Mouse (Mus musculus) forebrain, postnatal 0 days (tissue): Measurements from ENCODE around the gene Ak2. TPM values are rescaled to one million over a fixed set of nuclear protein-coding genes. Genes with fewer than 3 reads are reported as not detected.
A peak's percentile ranks its signal among the peaks of the same experiment; 100 is the strongest.

Experiments used
- ATAC-seq: fragments of 200-750 bp; cut with Nextera tagmentation; 2 replicates; pipeline ENCODE4 v1.8.0; 2017; ENCODE audit warnings: mild to moderate bottlenecking, moderate library complexity
- DNase-seq: peaks from one replicate; pipeline ENCODE4 v3.0.0-alpha.2; 2015
- H3K27ac ChIP-seq: fragments of 300-500 bp; sonication (generic); 2 replicates; pipeline ENCODE4 v1.5.1; 2014; ENCODE audit warnings: low read depth, mild to moderate bottlenecking, antibody characterized with exemption, low read length, moderate library complexity, mixed read lengths
- H3K27me3 ChIP-seq: fragments of 300-500 bp; sonication (generic); 2 replicates; pipeline ENCODE4 v1.6.1; 2014; ENCODE audit warnings: mild to moderate bottlenecking, low read length, mixed read lengths; ENCODE audit not compliant: insufficient read depth
- H3K36me3 ChIP-seq: fragments of 300-500 bp; sonication (generic); 2 replicates; pipeline ENCODE4 v1.6.1; 2014; ENCODE audit warnings: mild to moderate bottlenecking, moderate library complexity; ENCODE audit not compliant: insufficient read depth
- H3K4me1 ChIP-seq: fragments of 300-500 bp; sonication (generic); 2 replicates; pipeline ENCODE4 v1.6.1; 2014; ENCODE audit warnings: antibody characterized with exemption; ENCODE audit not compliant: insufficient read depth
- H3K4me2 ChIP-seq: fragments of 300-500 bp; sonication (generic); 2 replicates; pipeline ENCODE4 v1.6.1; 2014; ENCODE audit warnings: low read depth, mild to moderate bottlenecking, moderate library complexity
- H3K4me3 ChIP-seq: fragments of 300-500 bp; sonication (generic); 2 replicates; pipeline ENCODE4 v1.5.1; 2014; ENCODE audit warnings: low read depth, low read length, mixed read lengths
- H3K9ac ChIP-seq: fragments of 300-500 bp; sonication (generic); 2 replicates; pipeline ENCODE4 v1.6.1; 2014; ENCODE audit warnings: mild to moderate bottlenecking
- H3K9me3 ChIP-seq: fragments of 300-500 bp; sonication (generic); 2 replicates; pipeline ENCODE4 v1.6.1; 2016; ENCODE audit warnings: low read length
- CTCF ChIP-seq: sonication (generic); IDR thresholded peaks from 2 replicates; pipeline ENCODE4 v1.5.1; 2016; ENCODE audit warnings: antibody characterized with exemption, control low read depth, low read depth
- WGBS: fragments of 180-500 bp; shearing (Covaris S2); extraction: QIAGEN DNeasy Blood & Tissue Kit; methylation state at CpG from one replicate; pipeline ENCODE4 v1.1.7; 2014; 5-methylcytosine and 5-hydroxymethylcytosine counted together
- polyA plus RNA-seq: library from polyadenylated mRNA; unstranded; fragments of >200 nt; fragmentation: Nextera tagmentation; extraction: Ambion mirVana; gene quantifications from 2 replicates; pipeline ENCODE4 v1.2.1, GENCODE M21; 2015
- total RNA-seq: library from RNA; depleted of rRNA; stranded (reverse); fragments of >200 nt; gene quantifications from 2 replicates; pipeline ENCODE4 v1.2.3, GENCODE M21; 2014

Ak2 gene
- total and polyA plus RNA-seq, 2 experiments from 2014 or later: 30.8 to 64.2 TPM

DNA sequence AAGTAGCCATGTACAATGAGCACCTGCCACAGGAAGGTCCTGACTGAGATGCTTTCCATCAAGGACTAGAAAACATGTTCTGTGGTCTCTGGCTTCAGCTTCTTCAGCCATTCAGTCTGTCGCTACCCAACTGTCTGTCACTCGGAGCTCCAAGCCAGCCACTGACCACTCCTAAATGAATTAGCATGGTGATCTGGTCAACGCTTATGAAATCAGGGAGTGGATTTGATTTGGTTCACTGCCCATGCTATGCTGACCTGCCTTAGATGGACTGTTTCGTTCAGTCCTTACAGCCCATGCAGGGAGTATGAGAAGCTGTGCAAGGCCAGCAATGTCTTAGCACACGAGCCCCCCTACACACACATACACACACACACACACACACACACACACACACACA is 37.9 kb upstream of the Ak2 start:
- Histone ChIP-seq H3K27ac (no peak overlapping the region), H3K4me2 (no peak overlapping the region), H3K9me3 (no peaks in the 10 kb centered on the region), H3K27me3 (no peaks in the 10 kb centered on the region), H3K4me3 (no peak overlapping the region), H3K9ac (no peak overlapping the region), H3K4me1 (0 out of 2 replicates have a peak, but pooled peaks cover 4% of the 10 kb centered on the region), H3K36me3 (no peaks in the 10 kb centered on the region)
- WGBS: 90% methylated on average over 5 of the region's 5 CpGs
- TF ChIP-seq CTCF: no peak
- no peak for DNase-seq
- no peak for ATAC-seq

DNA sequence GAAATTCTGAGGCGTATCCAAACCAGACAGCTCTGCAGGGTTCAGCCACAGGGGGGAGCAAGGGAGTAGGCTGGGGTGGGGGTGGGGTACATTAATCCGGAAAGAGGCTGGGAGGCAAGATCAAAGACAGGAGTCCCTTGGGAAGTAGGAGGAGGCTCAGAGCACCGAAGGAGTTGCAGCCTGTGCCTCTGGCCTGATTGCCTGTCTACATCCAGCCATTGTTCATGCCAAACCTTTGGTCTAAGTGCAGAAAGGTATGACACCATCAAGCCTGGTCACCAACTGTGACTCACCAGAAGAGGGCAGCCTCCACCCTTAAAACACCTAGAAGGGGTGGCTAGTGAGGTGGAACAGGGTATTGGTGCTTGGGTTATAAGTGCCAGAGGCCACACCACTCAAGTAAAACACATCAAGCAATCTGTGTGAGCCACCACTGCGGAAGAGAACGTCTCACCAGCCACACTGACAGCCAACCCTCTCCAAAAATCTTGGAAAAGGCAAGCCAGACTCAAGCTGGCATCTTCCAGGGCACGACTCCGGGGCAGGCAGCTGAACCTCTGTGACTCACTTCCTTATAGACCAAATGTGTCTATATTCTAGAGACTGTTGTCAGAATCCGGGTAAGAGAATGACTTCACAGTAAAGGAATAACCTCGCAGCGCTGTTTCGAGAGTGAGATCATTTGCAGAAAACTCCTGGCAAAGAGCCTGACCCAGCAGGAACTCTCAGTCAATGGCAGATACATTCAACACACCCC is 34.4 kb upstream of the Ak2 start:
- DNase-seq (peak; percentile 73), ATAC-seq (peak; percentile 47)
- Histone ChIP-seq H3K4me2 (no peak overlapping the region), H3K27me3 (no peaks in the 10 kb centered on the region), H3K9me3 (no peaks in the 10 kb centered on the region), H3K9ac (no peak overlapping the region), H3K27ac (no peak overlapping the region), H3K4me1 (0 out of 2 replicates have a peak, but pooled peaks cover 4% of the 10 kb centered on the region), H3K36me3 (no peaks in the 10 kb centered on the region), H3K4me3 (no peak overlapping the region)
- WGBS: 26% methylated on average over 11 of the region's 11 CpGs
- peak; percentile 71 for TF ChIP-seq CTCF

DNA sequence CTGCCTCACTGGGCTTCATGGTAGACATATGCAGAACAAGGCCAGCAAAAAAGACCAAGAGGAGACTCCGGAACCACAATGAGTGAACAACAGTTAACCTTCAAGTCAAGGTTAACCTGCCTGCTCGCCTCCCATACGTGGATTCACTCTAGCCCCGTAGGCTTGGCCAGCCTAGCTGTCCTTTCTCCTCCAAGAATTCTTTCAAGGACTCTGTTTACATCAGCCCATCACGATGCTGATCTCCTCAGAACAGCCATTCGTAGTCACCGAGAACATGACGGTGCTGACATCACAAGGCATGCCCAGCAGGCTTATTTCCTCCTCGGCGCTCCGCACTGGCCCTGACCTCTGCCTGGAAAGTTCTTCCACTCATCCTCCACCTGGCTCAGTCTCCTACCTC is 33.6 kb upstream of the Ak2 start:
- TF ChIP-seq CTCF: no peak
- H3K27ac ChIP-seq: no peak overlapping the region
- no peak overlapping the region for H3K4me2 ChIP-seq
- no peak overlapping the region for H3K4me3 ChIP-seq
- no peak for ATAC-seq
- H3K9ac ChIP-seq: no peak overlapping the region
- no peaks in the 10 kb centered on the region for H3K36me3 ChIP-seq
- H3K4me1 ChIP-seq: 0 out of 2 replicates have a peak, but pooled peaks cover 10% of the 10 kb centered on the region
- no peaks in the 10 kb centered on the region for H3K27me3 ChIP-seq
- H3K9me3 ChIP-seq: no peaks in the 10 kb centered on the region
- no peak for DNase-seq
- 83% methylated on average over 11 of the region's 11 CpGs for WGBS

DNA sequence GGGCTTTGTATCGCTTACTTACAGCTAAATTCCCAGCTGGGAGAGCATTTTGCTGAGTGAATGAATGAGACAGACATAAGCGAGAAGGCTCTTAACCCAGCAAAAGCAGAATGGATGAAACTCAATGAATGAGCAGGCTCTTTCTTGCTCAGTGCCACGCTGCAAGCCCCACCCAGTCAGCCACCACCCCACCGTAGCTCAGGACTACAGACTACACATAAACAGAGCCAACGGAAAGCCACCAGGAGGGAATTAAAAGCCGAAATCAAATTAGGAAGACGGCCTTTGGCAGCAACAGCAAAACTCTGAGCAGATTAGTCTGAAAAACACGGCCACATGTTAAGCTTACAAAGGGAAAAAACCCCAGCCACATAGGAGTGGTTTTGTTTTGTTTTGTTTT is 32.9 kb upstream of the Ak2 start:
- 0 out of 2 replicates have a peak, but pooled peaks cover 11% of the 10 kb centered on the region for H3K4me1 ChIP-seq
- WGBS: 24% methylated on average over 8 of the region's 8 CpGs

DNA sequence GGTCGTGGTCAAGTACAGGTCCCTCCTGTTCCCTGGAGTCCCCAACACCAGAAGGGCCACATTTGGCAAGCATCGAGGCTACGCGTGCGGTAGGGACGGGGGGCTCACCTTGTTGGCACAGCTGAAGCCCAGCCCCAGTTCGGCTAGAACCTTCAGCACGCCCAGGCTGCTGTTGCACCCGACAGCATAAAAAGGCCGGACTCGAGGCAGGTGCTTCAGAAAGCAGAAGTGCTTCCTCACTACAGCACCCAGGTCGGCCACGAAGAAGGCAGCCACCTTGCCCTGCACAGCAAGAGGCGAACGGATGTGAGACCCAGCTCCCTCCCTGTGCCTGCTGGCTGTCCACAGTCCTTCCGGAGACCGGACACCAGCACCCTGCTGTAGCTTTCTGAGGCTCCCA is 32.1 kb upstream of the Ak2 start:
- ATAC-seq (no peak), DNase-seq (no peak)
- Histone ChIP-seq H3K27ac (no peak overlapping the region), H3K4me2 (no peak overlapping the region), H3K4me1 (0 out of 2 replicates have a peak, but pooled peaks cover 11% of the 10 kb centered on the region), H3K9ac (no peak overlapping the region), H3K4me3 (no peak overlapping the region), H3K36me3 (no peaks in the 10 kb centered on the region), H3K9me3 (no peaks in the 10 kb centered on the region), H3K27me3 (no peaks in the 10 kb centered on the region)
- 88% methylated on average over 17 of the region's 17 CpGs for WGBS
- no peak for TF ChIP-seq CTCF

More for the DNA sequence above, 32.9 kb upstream of the Ak2 start:
- H3K27ac ChIP-seq: no peak overlapping the region
- H3K9ac ChIP-seq: no peak overlapping the region
- H3K27me3 ChIP-seq: no peaks in the 10 kb centered on the region
- no peaks in the 10 kb centered on the region for H3K9me3 ChIP-seq
- H3K4me3 ChIP-seq: no peak overlapping the region
- H3K4me2 ChIP-seq: no peak overlapping the region
- no peak for ATAC-seq
- no peak for DNase-seq
- no peak for TF ChIP-seq CTCF
- no peaks in the 10 kb centered on the region for H3K36me3 ChIP-seq

DNA sequence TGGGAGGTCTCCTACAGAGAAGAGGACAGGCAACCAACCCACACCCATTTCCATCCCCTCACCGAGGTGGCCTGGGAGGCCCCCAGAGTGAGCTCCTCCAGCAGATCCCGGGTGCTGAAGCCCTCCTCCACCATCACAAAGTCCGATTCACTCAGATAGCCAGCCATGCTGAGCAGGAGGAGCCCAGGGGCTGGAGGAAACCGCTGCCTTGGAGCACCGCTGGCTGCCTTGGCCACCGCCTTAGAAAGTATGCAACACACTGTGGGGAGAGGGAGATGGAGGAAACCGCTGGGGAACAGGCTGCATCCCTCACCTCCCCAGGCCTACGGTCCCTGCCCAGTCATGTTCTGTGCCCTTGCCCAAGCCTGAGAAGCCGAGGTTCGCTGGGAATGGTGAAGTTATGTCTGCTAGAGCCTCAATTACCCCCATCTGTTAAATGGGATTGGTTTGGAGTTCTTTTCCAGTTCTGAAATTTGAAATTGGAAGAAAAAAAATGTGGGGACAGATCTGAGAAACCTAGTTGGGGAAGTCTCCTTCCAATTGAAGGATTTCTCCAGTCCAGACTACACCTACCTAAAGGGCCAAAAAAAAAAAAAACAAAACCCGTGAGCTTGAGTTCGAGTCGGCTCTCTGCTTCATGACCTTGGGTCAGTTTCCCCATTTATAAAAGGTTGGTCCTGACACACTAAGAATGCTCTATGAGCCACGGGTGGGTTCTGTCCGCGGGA is 30.3 kb upstream of the Ak2 start:
- WGBS: 11% methylated on average over 16 of the region's 16 CpGs
- no peak for TF ChIP-seq CTCF
- Histone ChIP-seq H3K9ac (peak overlapping the region; percentile 82), H3K27ac (no peak overlapping the region), H3K4me2 (peak overlapping the region; percentile 95), H3K9me3 (no peaks in the 10 kb centered on the region), H3K4me1 (0 out of 2 replicates have a peak, but pooled peaks cover 15% of the 10 kb centered on the region), H3K27me3 (no peaks in the 10 kb centered on the region), H3K4me3 (peak overlapping the region; percentile 80), H3K36me3 (no peaks in the 10 kb centered on the region)
- DNase-seq: no peak
- no peak for ATAC-seq
